Mouse (Mus musculus) embryonic facial prominence, embryonic 11.5 days (tissue): ENCODE data around the gene Fam173b. TPM values are rescaled to one million over a fixed set of nuclear protein-coding genes. Genes with fewer than 3 reads are reported as not detected.
A peak's percentile ranks its signal among the peaks of the same experiment; 100 is the strongest.

Experiments
- ATAC-seq: fragments of 200-750 bp; cut with Nextera tagmentation; replicated peaks from 2 replicates; pipeline ENCODE4 v1.8.0; 2017; ENCODE audit warnings: low read depth; ENCODE audit not compliant: insufficient number of reproducible peaks, low FRiP score, low TSS enrichment
- DNase-seq: peaks from one replicate; pipeline ENCODE4 v3.0.0-alpha.2; 2015; ENCODE audit warnings: low spot score
- H3K27ac ChIP-seq: fragments of 300-500 bp; sonication (generic); replicated peaks from 2 replicates; pipeline ENCODE4 v1.5.1; 2014; ENCODE audit warnings: mild to moderate bottlenecking, low read depth, low read length, control low read depth
- H3K27me3 ChIP-seq: fragments of 300-500 bp; sonication (generic); 2 replicates; pipeline ENCODE4 v1.6.1; 2014; ENCODE audit warnings: mild to moderate bottlenecking, low read length, moderate library complexity, mixed read lengths; ENCODE audit not compliant: control insufficient read depth, insufficient read depth
- H3K36me3 ChIP-seq: fragments of 300-500 bp; sonication (generic); replicated peaks from 2 replicates; pipeline ENCODE4 v1.6.1; 2014; ENCODE audit warnings: low read depth, mild to moderate bottlenecking, low read length, moderate library complexity, mixed read lengths; ENCODE audit not compliant: control insufficient read depth, insufficient read depth
- H3K4me1 ChIP-seq: fragments of 300-500 bp; sonication (generic); 2 replicates; pipeline ENCODE4 v1.6.1; 2014; ENCODE audit warnings: low read length, mixed read lengths; ENCODE audit not compliant: control insufficient read depth, insufficient read depth
- H3K4me2 ChIP-seq: fragments of 300-500 bp; sonication (generic); 2 replicates; pipeline ENCODE4 v1.6.1; 2014; ENCODE audit warnings: low read depth, mild to moderate bottlenecking, control low read depth, low read length, moderate library complexity
- H3K4me3 ChIP-seq: fragments of 300-500 bp; sonication (generic); 2 replicates; pipeline ENCODE4 v1.5.1; 2014; ENCODE audit warnings: low read depth, low read length, control low read depth
- H3K9ac ChIP-seq: fragments of 300-500 bp; sonication (generic); replicated peaks from 2 replicates; pipeline ENCODE4 v1.6.1; 2014; ENCODE audit warnings: mild to moderate bottlenecking, control low read depth, low read length
- H3K9me3 ChIP-seq: fragments of 300-500 bp; sonication (generic); replicated peaks from 2 replicates; pipeline ENCODE4 v1.6.1; 2016; ENCODE audit warnings: mild to moderate bottlenecking, low read length, inconsistent platforms, mixed read lengths; ENCODE audit not compliant: control insufficient read depth
- WGBS: fragments of 180-500 bp; shearing (Covaris S2); extraction: QIAGEN DNeasy Blood & Tissue Kit; methylation state at CpG from one replicate; pipeline ENCODE4 v1.1.7; 2014; 5-methylcytosine and 5-hydroxymethylcytosine counted together
- polyA plus RNA-seq: library from polyadenylated mRNA; unstranded; fragments of >200 nt; fragmentation: Nextera tagmentation; extraction: Ambion mirVana; gene quantifications from 2 replicates; pipeline ENCODE4 v1.2.1, GENCODE M21; 2014

Gene Fam173b
- polyA plus RNA-seq = 11.4 and 14.6 TPM in 2 replicates

DNA sequence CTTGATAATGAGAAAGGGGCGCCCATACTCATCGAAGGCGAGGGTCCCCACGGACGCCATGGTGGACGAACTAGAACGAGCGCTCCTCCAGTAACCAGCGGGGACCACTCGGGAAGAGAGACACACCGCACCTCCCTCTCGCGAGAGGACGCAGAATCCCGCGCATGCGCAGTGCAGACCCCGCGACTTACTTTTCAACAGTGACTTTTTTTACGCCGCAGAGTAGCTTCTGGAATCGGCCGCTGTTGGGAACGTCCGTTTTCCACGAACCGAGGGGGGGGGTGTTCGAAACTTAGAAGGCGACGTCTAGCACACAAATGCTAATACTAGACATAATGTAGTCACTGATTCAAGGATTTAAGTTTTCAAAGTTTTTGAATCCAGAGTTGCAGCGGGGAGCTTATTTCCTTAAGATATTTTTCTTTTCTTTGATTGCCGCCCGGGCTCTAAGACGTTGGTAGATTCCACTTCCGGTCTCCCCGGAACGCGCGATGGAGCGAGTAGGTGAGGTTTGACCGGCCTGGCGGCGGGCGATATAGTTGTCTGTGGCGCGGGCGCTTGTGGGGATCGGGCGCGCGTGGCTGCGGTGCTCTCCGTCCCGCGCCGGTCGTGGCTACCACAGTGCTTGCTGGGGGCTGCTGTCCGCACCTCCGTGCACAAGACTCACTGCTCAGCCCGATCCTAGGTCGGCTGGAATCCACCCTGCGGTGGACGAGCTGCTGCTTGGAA, at the start of gene Fam173b, which contains the start of gene Cct5:
Gene Fam173b (plus strand): TSS at position 207 of the 729 bp plus-strand sequence.
Gene Cct5 (minus strand): TSS at position 159 of the 729 bp plus-strand sequence.
- H3K4me2 ChIP-seq = peak within 1 kb of the TSS; percentile 88
- H3K4me1 ChIP-seq = no peaks in the 10 kb centered on the region; the same call in 1 of the 2 replicates
- ATAC-seq (peak; percentile 85), DNase-seq (peak; percentile 99)
- H3K27ac ChIP-seq = peak within 1 kb of the TSS; percentile 85
- WGBS = under 1% methylated on average over 63 of the region's 63 CpGs
- peak within 1 kb of the TSS; percentile 95 for H3K4me3 ChIP-seq
- 0 out of 2 replicates have a peak, but pooled peaks cover 2% of the 10 kb centered on the region for H3K36me3 ChIP-seq
- no peaks in the 10 kb centered on the region for H3K9me3 ChIP-seq
- peak within 1 kb of the TSS; percentile 96 for H3K9ac ChIP-seq
- H3K27me3 ChIP-seq = no peaks in the 10 kb centered on the region

GRCm38 (mm10) chr15:31554855-31555254, 46.8 kb upstream of the Fam173b start:
- H3K36me3 ChIP-seq = no peaks in the 10 kb centered on the region
- no peak overlapping the region for H3K4me3 ChIP-seq
- no peak overlapping the region for H3K4me2 ChIP-seq
- H3K9me3 ChIP-seq = no peaks in the 10 kb centered on the region
- WGBS = 89% methylated on average over 2 of the region's 2 CpGs
- no peaks in the 10 kb centered on the region for H3K4me1 ChIP-seq
- H3K27me3 ChIP-seq = no peaks in the 10 kb centered on the region
- H3K27ac ChIP-seq = no peak overlapping the region
- DNase-seq (no peak), ATAC-seq (no peak)
- H3K9ac ChIP-seq = no peak overlapping the region

- no peak overlapping the region for H3K9ac ChIP-seq
- ATAC-seq = no peak
- no peak for DNase-seq
- no peaks in the 10 kb centered on the region for H3K4me1 ChIP-seq
- H3K4me2 ChIP-seq = no peak overlapping the region
- H3K27ac ChIP-seq = no peak overlapping the region
- WGBS = 83% methylated on average over 6 of the region's 6 CpGs
- H3K27me3 ChIP-seq = no peaks in the 10 kb centered on the region
- H3K4me3 ChIP-seq = no peak overlapping the region
- no peaks in the 10 kb centered on the region for H3K9me3 ChIP-seq
- no peaks in the 10 kb centered on the region for H3K36me3 ChIP-seq
Measured at GRCm38 (mm10) chr15:31561390-31561789, 40.3 kb upstream of the Fam173b start.

- Histone ChIP-seq H3K4me3 (no peak overlapping the region), H3K36me3 (no peaks in the 10 kb centered on the region), H3K9ac (no peak overlapping the region), H3K27me3 (no peaks in the 10 kb centered on the region), H3K9me3 (no peaks in the 10 kb centered on the region), H3K27ac (no peak overlapping the region), H3K4me1 (no peaks in the 10 kb centered on the region), H3K4me2 (no peak overlapping the region)
- ATAC-seq = no peak
- DNase-seq = no peak
- WGBS = 90% methylated on average over 4 of the region's 4 CpGs
Measured at GRCm38 (mm10) chr15:31561976-31562375, 39.7 kb upstream of the Fam173b start.

DNA sequence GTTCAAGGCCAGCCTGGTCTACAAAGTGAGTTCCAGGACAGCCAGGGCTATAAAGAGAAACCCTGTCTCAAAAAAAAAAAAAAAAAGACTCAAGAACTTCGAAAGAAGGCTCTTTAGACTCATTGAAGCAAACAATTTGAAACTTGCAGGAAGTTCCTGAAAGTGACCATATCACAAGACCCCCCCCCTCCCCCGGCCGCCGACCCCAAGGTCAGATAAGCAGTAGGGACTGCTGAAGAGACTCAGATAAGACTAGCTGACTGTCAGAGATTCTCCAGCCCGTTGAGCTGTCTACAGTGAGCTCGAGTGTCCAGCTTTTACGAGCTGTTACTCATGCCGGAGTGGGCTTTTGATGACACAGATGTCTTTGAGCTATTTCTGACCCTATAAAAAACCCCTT, 38.8 kb upstream of the Fam173b start:
- Histone ChIP-seq H3K9ac (no peak overlapping the region), H3K36me3 (no peaks in the 10 kb centered on the region), H3K4me3 (no peak overlapping the region), H3K27me3 (no peaks in the 10 kb centered on the region), H3K27ac (no peak overlapping the region), H3K9me3 (no peaks in the 10 kb centered on the region), H3K4me2 (no peak overlapping the region), H3K4me1 (no peaks in the 10 kb centered on the region)
- ATAC-seq = no peak
- WGBS = 77% methylated on average over 8 of the region's 8 CpGs
- no peak for DNase-seq

- Histone ChIP-seq H3K27me3 (no peaks in the 10 kb centered on the region), H3K4me3 (no peak overlapping the region), H3K4me1 (no peaks in the 10 kb centered on the region), H3K27ac (0 out of 2 replicates have a peak overlapping the region, but pooled peaks have one; percentile 22), H3K4me2 (peak overlapping the region; percentile 6; the same call in 1 of the 2 replicates), H3K9me3 (no peaks in the 10 kb centered on the region), H3K9ac (no peak overlapping the region), H3K36me3 (no peaks in the 10 kb centered on the region)
- DNase-seq = peak; percentile 72
- 48% methylated on average over 19 of the region's 19 CpGs for WGBS
- no peak for ATAC-seq
Measured at GRCm38 (mm10) chr15:31563577-31564546, 37.8 kb upstream of the Fam173b start.

DNA sequence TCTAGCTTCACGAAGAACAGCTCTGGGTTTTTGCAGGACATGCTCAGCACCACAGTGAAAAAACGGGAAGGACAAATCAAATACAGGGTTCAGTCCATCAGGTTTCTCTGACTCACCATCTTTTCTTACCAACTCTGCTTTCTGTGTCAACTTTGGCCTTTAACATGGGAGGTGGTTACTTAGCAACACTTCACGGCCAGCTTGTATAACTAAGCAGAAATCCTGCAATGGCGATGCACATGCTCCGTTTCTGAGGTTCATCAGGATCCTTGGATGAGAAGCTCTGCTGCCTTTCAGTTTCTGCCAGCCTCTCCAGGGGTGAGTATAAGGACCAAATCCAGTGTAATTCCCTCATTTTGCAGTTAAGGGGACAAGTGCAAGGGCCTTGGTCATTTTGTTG, 36.5 kb upstream of the Fam173b start, which contains the start of gene Cmbl:
Gene Cmbl (plus strand): TSS at position 206 of the 400 bp plus-strand sequence.
- ATAC-seq = no peak
- no peaks in the 10 kb centered on the region for H3K9me3 ChIP-seq
- H3K4me1 ChIP-seq = no peaks in the 10 kb centered on the region
- no peak within 1 kb of the TSS for H3K4me3 ChIP-seq
- 72% methylated on average over 5 of the region's 5 CpGs for WGBS
- H3K27me3 ChIP-seq = no peaks in the 10 kb centered on the region
- no peak within 1 kb of the TSS for H3K4me2 ChIP-seq
- H3K9ac ChIP-seq = no peak within 1 kb of the TSS
- H3K27ac ChIP-seq = no peak within 1 kb of the TSS
- no peak for DNase-seq
- H3K36me3 ChIP-seq = no peaks in the 10 kb centered on the region
